Mouse (Mus musculus): ENCODE results near the gene 1500015O10Rik. TPM values are rescaled to one million over a fixed set of nuclear protein-coding genes. Genes with fewer than 3 reads are reported as not detected.

Gene 1500015O10Rik
- 1 to 10 TPM in 1 of 26 experiments, not detected in 25; 4.1 TPM for total RNA-seq (2018; cell fraction: chromatin; rRNA removed)
- not detected for total RNA-seq (2018; cell fraction: cytosol; rRNA removed)
- 1 to 10 TPM in 1 of 26 experiments, not detected in 25; 1.5 TPM for total RNA-seq (2018; cell fraction: nucleus; rRNA removed)
- polyA plus RNA-seq (2018) = not detected in 3 replicates

- Histone ChIP-seq H3K4me3 (ENCODE audit: inconsistent target) (no peak within 1 kb of the TSS), H3K27ac (no peak within 1 kb of the TSS), H3K79me2 (ENCODE audit: inconsistent target) (no peaks in the 10 kb centered on the region), H3K36me3 (ENCODE audit: inconsistent target) (no peaks in the 10 kb centered on the region)
- WGBS (ENCODE audit: missing documents) = 90% methylated on average over 14 of the region's 16 CpGs
Measured at GRCm38 (mm10) chr1:43730491-43730924, at the start of gene 1500015O10Rik. Gene 1500015O10Rik, plus strand, starts transcription at chr1:43730602.

GRCm38 (mm10) chr1:43689983-43690382 lies 40.4 kb upstream of the 1500015O10Rik start:
- no peak overlapping the region for H3K27ac ChIP-seq
- no peaks in the 10 kb centered on the region for H3K36me3 ChIP-seq (ENCODE audit: inconsistent target)
- no peaks in the 10 kb centered on the region for H3K79me2 ChIP-seq (ENCODE audit: inconsistent target)
- H3K4me3 ChIP-seq (ENCODE audit: inconsistent target) = no peak overlapping the region
- 95% methylated on average over 13 of the region's 13 CpGs for WGBS (ENCODE audit: missing documents)

GRCm38 (mm10) chr1:43690507-43690906 lies 39.9 kb upstream of the 1500015O10Rik start:
- Histone ChIP-seq H3K36me3 (ENCODE audit: inconsistent target) (no peaks in the 10 kb centered on the region), H3K4me3 (ENCODE audit: inconsistent target) (no peak overlapping the region), H3K79me2 (ENCODE audit: inconsistent target) (no peaks in the 10 kb centered on the region), H3K27ac (no peak overlapping the region)
- WGBS (ENCODE audit: missing documents) = 96% methylated on average over 13 of the region's 15 CpGs

- WGBS (ENCODE audit: missing documents) = 75% methylated on average over 1 of the region's 3 CpGs
- no peaks in the 10 kb centered on the region for H3K79me2 ChIP-seq (ENCODE audit: inconsistent target)
Measured at GRCm38 (mm10) chr1:43694076-43694475, 36.3 kb upstream of the 1500015O10Rik start.

GRCm38 (mm10) chr1:43694851-43695545 lies 35.4 kb upstream of the 1500015O10Rik start:
- 48% methylated on average over 6 of the region's 6 CpGs for WGBS (ENCODE audit: missing documents)
- H3K36me3 ChIP-seq (ENCODE audit: inconsistent target) = no peaks in the 10 kb centered on the region
- no peaks in the 10 kb centered on the region for H3K79me2 ChIP-seq (ENCODE audit: inconsistent target)
- no peak overlapping the region for H3K27ac ChIP-seq
- no peak overlapping the region for H3K4me3 ChIP-seq (ENCODE audit: inconsistent target)

More at GRCm38 (mm10) chr1:43694076-43694475, 36.3 kb upstream of the 1500015O10Rik start:
- H3K27ac ChIP-seq = no peak overlapping the region
- no peak overlapping the region for H3K4me3 ChIP-seq (ENCODE audit: inconsistent target)
- no peaks in the 10 kb centered on the region for H3K36me3 ChIP-seq (ENCODE audit: inconsistent target)

- Histone ChIP-seq H3K79me2 (ENCODE audit: inconsistent target) (no peaks in the 10 kb centered on the region), H3K27ac (no peak overlapping the region), H3K36me3 (ENCODE audit: inconsistent target) (no peaks in the 10 kb centered on the region), H3K4me3 (ENCODE audit: inconsistent target) (no peak overlapping the region)
- WGBS (ENCODE audit: missing documents) = 61% methylated on average over 4 of the region's 4 CpGs
Measured at GRCm38 (mm10) chr1:43698577-43699000, 31.8 kb upstream of the 1500015O10Rik start.

- no peaks in the 10 kb centered on the region for H3K79me2 ChIP-seq (ENCODE audit: inconsistent target)
- H3K36me3 ChIP-seq (ENCODE audit: inconsistent target) = no peaks in the 10 kb centered on the region
- no peak overlapping the region for H3K4me3 ChIP-seq (ENCODE audit: inconsistent target)
- H3K27ac ChIP-seq = no peak overlapping the region
- WGBS (ENCODE audit: missing documents) = 66% methylated on average over 2 of the region's 2 CpGs
Measured at GRCm38 (mm10) chr1:43714841-43715240, 15.6 kb upstream of the 1500015O10Rik start.

GRCm38 (mm10) chr1:43717967-43718366 lies 12.4 kb upstream of the 1500015O10Rik start:
- H3K79me2 ChIP-seq (ENCODE audit: inconsistent target) = no peaks in the 10 kb centered on the region
- H3K27ac ChIP-seq = no peak overlapping the region
- 78% methylated on average over 7 of the region's 7 CpGs for WGBS (ENCODE audit: missing documents)
- no peaks in the 10 kb centered on the region for H3K36me3 ChIP-seq (ENCODE audit: inconsistent target)
- no peak overlapping the region for H3K4me3 ChIP-seq (ENCODE audit: inconsistent target)

GRCm38 (mm10) chr1:43718793-43719192 lies 11.6 kb upstream of the 1500015O10Rik start:
- Histone ChIP-seq H3K36me3 (ENCODE audit: inconsistent target) (no peaks in the 10 kb centered on the region), H3K27ac (no peak overlapping the region), H3K79me2 (ENCODE audit: inconsistent target) (no peaks in the 10 kb centered on the region), H3K4me3 (ENCODE audit: inconsistent target) (no peak overlapping the region)
- 6% methylated on average over 2 of the region's 2 CpGs for WGBS (ENCODE audit: missing documents)

- Histone ChIP-seq H3K4me3 (ENCODE audit: inconsistent target) (no peak overlapping the region), H3K27ac (no peak overlapping the region), H3K79me2 (ENCODE audit: inconsistent target) (no peaks in the 10 kb centered on the region), H3K36me3 (ENCODE audit: inconsistent target) (no peaks in the 10 kb centered on the region)
- 75% methylated on average over 1 of the region's 1 CpGs for WGBS (ENCODE audit: missing documents)
Measured at GRCm38 (mm10) chr1:43722459-43722858, 7.9 kb upstream of the 1500015O10Rik start.

GRCm38 (mm10) chr1:43732100-43732499 lies 1.7 kb downstream of the 1500015O10Rik start:
- 95% methylated on average over 4 of the region's 4 CpGs for WGBS (ENCODE audit: missing documents)
- no peak overlapping the region for H3K4me3 ChIP-seq (ENCODE audit: inconsistent target)
- H3K79me2 ChIP-seq (ENCODE audit: inconsistent target) = no peaks in the 10 kb centered on the region

GRCm38 (mm10) chr1:43732657-43733056 lies 2.3 kb downstream of the 1500015O10Rik start:
- H3K79me2 ChIP-seq (ENCODE audit: inconsistent target) = no peaks in the 10 kb centered on the region
- WGBS (ENCODE audit: missing documents) = 92% methylated on average over 1 of the region's 1 CpGs
- no peaks in the 10 kb centered on the region for H3K36me3 ChIP-seq (ENCODE audit: inconsistent target)
- no peak overlapping the region for H3K4me3 ChIP-seq (ENCODE audit: inconsistent target)
- no peak overlapping the region for H3K27ac ChIP-seq

More at GRCm38 (mm10) chr1:43732100-43732499, 1.7 kb downstream of the 1500015O10Rik start:
- Histone ChIP-seq H3K27ac (no peak overlapping the region), H3K36me3 (ENCODE audit: inconsistent target) (no peaks in the 10 kb centered on the region)

- WGBS (ENCODE audit: missing documents) = 79% methylated on average over 7 of the region's 7 CpGs
- no peak overlapping the region for H3K27ac ChIP-seq
- H3K4me3 ChIP-seq (ENCODE audit: inconsistent target) = no peak overlapping the region
- no peaks in the 10 kb centered on the region for H3K36me3 ChIP-seq (ENCODE audit: inconsistent target)
- H3K79me2 ChIP-seq (ENCODE audit: inconsistent target) = no peaks in the 10 kb centered on the region
Measured at GRCm38 (mm10) chr1:43737812-43738518, 7.6 kb downstream of the 1500015O10Rik start.

- Histone ChIP-seq H3K79me2 (ENCODE audit: inconsistent target) (no peaks in the 10 kb centered on the region), H3K27ac (no peak overlapping the region), H3K36me3 (ENCODE audit: inconsistent target) (no peaks in the 10 kb centered on the region), H3K4me3 (ENCODE audit: inconsistent target) (no peak overlapping the region)
- 94% methylated on average over 10 of the region's 10 CpGs for WGBS (ENCODE audit: missing documents)
Measured at GRCm38 (mm10) chr1:43738519-43738894, 8.1 kb downstream of the 1500015O10Rik start.
